Mouse (Mus musculus) lung, postnatal 0 days (tissue): ENCODE data around the gene B3galt1.

Experiments
- CTCF ChIP-seq: IDR thresholded peaks from 2 replicates; pipeline ENCODE4 v1.5.1; 2016; ENCODE audit warnings: antibody characterized with exemption, mild to moderate bottlenecking
- EP300 ChIP-seq: IDR thresholded peaks from 2 replicates; pipeline ENCODE4 v1.6.1; 2016; ENCODE audit warnings: antibody characterized with exemption, mild to moderate bottlenecking, control low read depth

GRCm38 (mm10) chr2:67566566-67566965 lies 895 bp downstream of the B3galt1 start:
- TF ChIP-seq CTCF (no peak), EP300 (no peak)
